Mouse (Mus musculus): ENCODE data around the gene Ppbp. TPM values are rescaled to one million over a fixed set of nuclear protein-coding genes. Genes with fewer than 3 reads are reported as not detected.

Ppbp gene
- polyA plus RNA-seq (2017; shearing (Covaris generic)), result not detected

DNA sequence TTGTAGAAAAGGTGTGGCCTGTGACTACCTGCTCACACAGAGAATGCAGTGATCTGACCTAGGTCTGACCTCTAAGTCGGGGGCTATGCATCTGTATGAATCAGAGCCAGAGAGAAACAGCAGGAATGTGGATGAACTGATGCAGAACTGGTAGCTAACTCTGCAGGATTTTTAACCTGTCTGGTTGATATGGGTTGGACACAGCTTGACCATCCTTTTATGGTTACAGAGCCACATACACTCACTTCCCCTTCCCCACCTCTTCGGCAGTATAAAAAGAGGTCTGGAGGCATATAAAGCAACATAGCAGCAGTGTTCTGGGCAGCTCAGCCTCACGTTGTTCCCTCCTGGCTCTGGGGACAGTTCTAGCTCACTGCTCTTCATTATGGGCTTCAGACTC, at the start of gene Ppbp:
Ppbp (plus strand) TSS at position 301 of the 400 bp plus-strand sequence.

DNA sequence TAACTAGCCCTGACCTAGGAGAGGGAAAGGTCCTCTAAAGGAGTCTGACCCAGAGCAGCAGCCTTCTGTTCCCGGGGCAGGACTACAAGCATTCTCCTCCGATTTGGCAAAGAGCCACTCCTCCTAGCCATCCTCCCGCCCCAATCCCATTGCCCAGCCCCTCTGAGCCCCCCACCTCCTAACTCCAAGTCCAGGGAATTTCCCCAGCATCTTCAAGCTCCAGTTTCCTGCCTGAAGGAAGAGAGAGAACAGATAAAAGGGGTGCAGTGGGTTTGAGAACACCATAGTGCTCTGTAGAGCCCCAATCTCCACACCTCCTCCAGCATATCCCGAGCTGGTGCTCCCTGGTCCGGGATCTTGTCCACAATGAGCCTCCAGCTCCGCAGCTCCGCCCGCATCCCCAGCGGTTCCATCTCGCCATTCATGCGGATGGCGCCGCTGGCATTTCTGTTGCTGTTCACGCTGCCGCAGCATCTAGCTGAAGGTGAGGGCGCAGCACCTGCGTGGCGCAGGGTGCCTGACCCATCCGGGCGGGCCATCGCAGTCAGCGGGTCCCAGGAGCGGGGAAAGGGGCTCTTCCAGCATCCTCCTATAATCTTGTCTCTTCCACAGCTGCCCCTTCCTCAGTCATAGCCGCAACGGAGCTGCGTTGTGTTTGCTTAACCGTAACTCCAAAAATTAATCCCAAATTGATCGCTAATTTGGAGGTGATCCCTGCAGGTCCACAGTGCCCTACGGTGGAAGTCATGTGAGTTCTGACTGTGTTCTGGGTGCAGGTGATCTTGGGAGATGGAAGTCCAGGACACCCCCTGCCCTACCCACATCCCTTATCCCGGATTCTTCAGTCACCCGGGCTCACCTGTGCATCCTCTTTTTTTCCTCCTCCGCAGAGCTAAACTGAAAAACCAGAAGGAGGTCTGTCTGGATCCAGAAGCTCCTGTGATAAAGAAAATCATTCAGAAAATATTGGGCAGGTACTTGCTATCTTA, 8.9 kb upstream of the Ppbp start, which contains the start of gene Cxcl5:
Cxcl5 (plus strand) TSS at position 284 of the 989 bp plus-strand sequence.

GRCm38 (mm10) chr5:90771880-90772653, 3.7 kb downstream of the Ppbp start, which contains the start of gene Pf4:
TSS of gene Pf4 (plus strand) at chr5:90772435.

DNA sequence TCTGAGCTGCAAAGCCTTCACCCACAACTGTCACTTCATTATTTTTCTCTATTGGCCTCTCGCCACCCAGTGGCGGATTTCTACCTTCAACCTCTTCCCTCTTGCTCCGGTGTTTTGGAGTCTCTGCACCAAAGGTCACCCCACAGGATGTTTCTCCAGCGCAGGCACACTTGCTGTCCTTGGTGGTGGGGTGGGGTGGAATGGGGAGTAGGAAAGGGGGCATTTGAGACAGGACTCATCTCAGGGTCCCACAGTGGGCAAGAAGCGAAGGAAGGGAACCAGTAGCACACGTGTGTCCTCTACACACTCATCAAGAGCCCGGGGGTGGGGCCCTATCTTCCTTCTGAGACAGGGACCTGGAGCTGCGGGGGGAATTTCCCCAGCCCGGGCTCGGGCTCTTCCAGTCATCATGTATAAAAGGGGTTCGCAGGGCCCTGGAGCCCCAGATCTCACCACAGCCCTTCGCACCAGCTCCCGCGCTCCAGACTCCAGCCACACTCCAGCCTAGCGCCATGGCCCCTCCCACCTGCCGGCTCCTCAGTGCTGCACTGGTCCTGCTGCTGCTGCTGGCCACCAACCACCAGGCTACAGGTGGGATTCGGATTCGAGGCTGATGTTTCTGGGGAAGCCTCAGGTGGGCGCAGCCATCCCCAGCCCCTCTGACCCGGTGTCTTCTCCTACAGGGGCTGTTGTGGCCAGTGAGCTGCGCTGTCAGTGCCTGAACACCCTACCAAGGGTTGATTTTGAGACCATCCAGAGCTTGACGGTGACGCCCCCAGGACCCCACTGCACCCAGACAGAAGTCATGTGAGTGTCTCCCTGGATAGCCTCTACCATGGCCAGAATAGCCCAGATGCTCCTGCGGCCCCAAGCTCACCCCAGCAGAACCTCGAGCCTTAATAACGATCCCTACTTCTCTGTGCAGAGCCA, 17.6 kb downstream of the Ppbp start, which contains the start of gene Cxcl3:
Cxcl3 (plus strand) TSS at position 445 of the 930 bp plus-strand sequence.

GRCm38 (mm10) chr5:90794195-90794625, 25.9 kb downstream of the Ppbp start, which contains the start of gene Cxcl15:
TSS of gene Cxcl15 (plus strand) at chr5:90794534.

Other genes with a start within 250 kb of the Ppbp start
- 0.17 TPM for gene Afm, start 249.6 kb upstream of the Ppbp start, polyA plus RNA-seq (2017; shearing (Covaris generic))
- not detected for gene 5830473C10Rik, start 207.4 kb upstream of the Ppbp start, polyA plus RNA-seq (2017; shearing (Covaris generic))
- 0.82 TPM for gene Rassf6, start 127.9 kb upstream of the Ppbp start, polyA plus RNA-seq (2017; shearing (Covaris generic))
- gene Cxcl5, start 9.2 kb upstream of the Ppbp start, polyA plus RNA-seq (2017; shearing (Covaris generic)), result not detected
- not detected for gene Pf4, start 3.9 kb downstream of the Ppbp start, polyA plus RNA-seq (2017; shearing (Covaris generic))
- gene Cxcl3, start 17.6 kb downstream of the Ppbp start, polyA plus RNA-seq (2017; shearing (Covaris generic)), result not detected
- gene Cxcl15, start 26.0 kb downstream of the Ppbp start, polyA plus RNA-seq (2017; shearing (Covaris generic)), result not detected
- gene Cxcl1, start 122.7 kb downstream of the Ppbp start, polyA plus RNA-seq (2017; shearing (Covaris generic)), result not detected
- not detected for gene Cxcl2, start 135.4 kb downstream of the Ppbp start, polyA plus RNA-seq (2017; shearing (Covaris generic))
- 4.8 TPM for gene Mthfd2l, start 162.6 kb downstream of the Ppbp start, polyA plus RNA-seq (2017; shearing (Covaris generic))